In genomic region chr9:121360327-121360954, GRCm38 (mm10) we compare ENCODE assay signal across 8 mouse cellular contexts.
DNase-seq lines count a peak whose midpoint lies in the region; ATAC-seq and TF ChIP-seq lines count a peak whose summit lies in the region.

No protein-coding gene starts in this region.

- no peaks in the 10 kb centered on the region for H3K27me3 ChIP-seq in kidney, embryonic 16.5 days (ENCODE audit: insufficient read depth, low read length)
- no peaks in the 10 kb centered on the region for H3K27me3 ChIP-seq in forebrain, postnatal 0 days (ENCODE audit: insufficient read depth, low read length)
- H3K27me3 ChIP-seq in midbrain, embryonic 10.5 days (ENCODE audit: low read depth, poor library complexity, severe bottlenecking) = no peaks in the 10 kb centered on the region
- no peaks in the 10 kb centered on the region for H3K27me3 ChIP-seq in thymus, adult 2 months (ENCODE audit: control insufficient read depth, insufficient read depth, low read length)

- WGBS in kidney, embryonic 16.5 days = 17% methylated on average over 12 of the region's 12 CpGs
- 3% methylated on average over 12 of the region's 12 CpGs for whole genome bisulfite sequencing in forebrain, postnatal 0 days
- 16% methylated on average over 11 of the region's 12 CpGs for WGBS in midbrain, embryonic 10.5 days
- 2% methylated on average over 11 of the region's 12 CpGs for WGBS in thymus, adult 2 months

- TF ChIP-seq CTCF in forebrain, postnatal 0 days (IDR thresholded peaks at IDR 0.05; ENCODE audit: low read depth) = no peak
- no peak; the same call in 1 of the 2 replicates for TF ChIP-seq CTCF in thymus, adult 2 months (IDR thresholded peaks at IDR 0.05; ENCODE audit: borderline replicate concordance, control insufficient read depth, extremely low read depth, insufficient read depth, low read length, poor library complexity)

- H3K4me2 ChIP-seq in kidney, embryonic 16.5 days (replicated peaks; ENCODE audit: low read depth, low read length) = peak overlapping the region; percentile 17
- peak overlapping the region; percentile 24 for H3K4me2 ChIP-seq in forebrain, postnatal 0 days (ENCODE audit: low read depth)

- 0 out of 2 replicates have a peak, but pooled peaks cover 10% of the 10 kb centered on the region for H3K36me3 ChIP-seq in kidney, embryonic 16.5 days (ENCODE audit: insufficient read depth, low read length)
- H3K36me3 ChIP-seq in forebrain, postnatal 0 days (ENCODE audit: insufficient read depth) = peaks cover 6% of the 10 kb centered on the region; the same call in 1 of the 2 replicates
- H3K36me3 ChIP-seq in midbrain, embryonic 10.5 days = peaks cover 25% of the 10 kb centered on the region
- no peaks in the 10 kb centered on the region; the same call in 1 of the 2 replicates for H3K36me3 ChIP-seq in thymus, adult 2 months (ENCODE audit: control insufficient read depth, insufficient read depth, low read length)

- peak overlapping the region; percentile 83 for H3K27ac ChIP-seq in kidney, embryonic 16.5 days (ENCODE audit: low read length)
- peak overlapping the region; percentile 92 for H3K27ac ChIP-seq in forebrain, postnatal 0 days (ENCODE audit: low read depth, low read length)
- peak overlapping the region; percentile 92 for H3K27ac ChIP-seq in midbrain, embryonic 10.5 days (replicated peaks)
- H3K27ac ChIP-seq in thymus, adult 2 months (ENCODE audit: control insufficient read depth, insufficient read depth, low read length) = peak overlapping the region; percentile 98

- H3K9ac ChIP-seq in kidney, embryonic 16.5 days (replicated peaks; ENCODE audit: low read length) = peak overlapping the region; percentile 40
- peak overlapping the region; percentile 19; the same call in 1 of the 2 replicates for H3K9ac ChIP-seq in forebrain, postnatal 0 days

- no peak for DNase-seq in kidney, adult 8-10 months
- DNase-seq in cerebellum, adult 11-12 months = peak; percentile 85
- DNase-seq in forebrain, postnatal 0 days = peak; percentile 82
- DNase-seq in layer of hippocampus, postnatal 10 days (ENCODE audit: low spot score in 2 of 2) = peak; percentile 75 to 78
- peak; percentile 57 for DNase-seq in midbrain, embryonic 10.5 days (ENCODE audit: low spot score)
- peak; percentile 58 for DNase-seq in thymus, adult 2 months
- no peak for DNase-seq in ovary, adult 18-20 months (ENCODE audit: low spot score)

- ATAC-seq in kidney, embryonic 16.5 days (ENCODE audit: low FRiP score, low TSS enrichment) = 0 out of 2 replicates have a peak, but pooled peaks have one; percentile 30
- peak; percentile 86 for ATAC-seq in forebrain, postnatal 0 days

- no peak for TF ChIP-seq POLR2A in thymus, adult 2 months (IDR thresholded peaks at IDR 0.05; ENCODE audit: control insufficient read depth, extremely low read depth, insufficient read depth, low read length, poor library complexity)

- no peak overlapping the region for H3K4me3 ChIP-seq in kidney, embryonic 16.5 days (ENCODE audit: low read length)
- H3K4me3 ChIP-seq in forebrain, postnatal 0 days (ENCODE audit: low read depth, low read length) = no peak overlapping the region
- H3K4me3 ChIP-seq in midbrain, embryonic 10.5 days = peak overlapping the region; percentile 34
- H3K4me3 ChIP-seq in thymus, adult 2 months (ENCODE audit: control insufficient read depth, insufficient read depth, low read length) = peak overlapping the region; percentile 28

- H3K4me1 ChIP-seq in kidney, embryonic 16.5 days (ENCODE audit: insufficient read depth, low read length) = peaks cover 33% of the 10 kb centered on the region
- peaks cover 15% of the 10 kb centered on the region; the same call in 1 of the 2 replicates for H3K4me1 ChIP-seq in forebrain, postnatal 0 days (ENCODE audit: insufficient read depth)
- peaks cover 59% of the 10 kb centered on the region for H3K4me1 ChIP-seq in midbrain, embryonic 10.5 days
- H3K4me1 ChIP-seq in thymus, adult 2 months (replicated peaks; ENCODE audit: control insufficient read depth, insufficient read depth, low read length) = peaks cover 51% of the 10 kb centered on the region

- no peaks in the 10 kb centered on the region for H3K9me3 ChIP-seq in kidney, embryonic 16.5 days (ENCODE audit: low read length)
- no peaks in the 10 kb centered on the region for H3K9me3 ChIP-seq in forebrain, postnatal 0 days (ENCODE audit: low read length)
- no peaks in the 10 kb centered on the region for H3K9me3 ChIP-seq in midbrain, embryonic 10.5 days (replicated peaks)

Comparison
In these comparisons a context has a peak if more than half of its experiments do, and no peak if none do; other contexts are left out.
1. H3K4me3 ChIP-seq: peak in midbrain, embryonic 10.5 days (single experiment) and thymus, adult 2 months (single experiment); none in kidney, embryonic 16.5 days (single experiment) and forebrain, postnatal 0 days (single experiment).
2. DNase-seq: peak in cerebellum, adult 11-12 months (single experiment), forebrain, postnatal 0 days (single experiment), layer of hippocampus, postnatal 10 days (2 of 2), midbrain, embryonic 10.5 days (single experiment) and thymus, adult 2 months (single experiment); none in kidney, adult 8-10 months (0 of 2) and ovary, adult 18-20 months (single experiment).
3. Peak in every context shown above with its lines, with median percentiles within 50 percentile points of each other: H3K27ac ChIP-seq.